Mouse (Mus musculus) kidney, adult 10 weeks (tissue): Measurements from ENCODE around the gene 3830406C13Rik. TPM values are rescaled to one million over a fixed set of nuclear protein-coding genes. Genes with fewer than 3 reads are reported as not detected.

Experiments
- polyA plus RNA-seq: library from polyadenylated mRNA; stranded (reverse); fragments of 350-450 nt; fragmentation: Illumina TruSeq; extraction: RNeasy Lipid Tissue Mini Kit (QIAGEN cat#74804); gene quantifications from one replicate; pipeline ENCODE4 v1.2.3, GENCODE M21; 2014; ENCODE audit warnings: low read depth, low replicate concordance

3830406C13Rik gene
- 152 TPM for polyA plus RNA-seq

DNA sequence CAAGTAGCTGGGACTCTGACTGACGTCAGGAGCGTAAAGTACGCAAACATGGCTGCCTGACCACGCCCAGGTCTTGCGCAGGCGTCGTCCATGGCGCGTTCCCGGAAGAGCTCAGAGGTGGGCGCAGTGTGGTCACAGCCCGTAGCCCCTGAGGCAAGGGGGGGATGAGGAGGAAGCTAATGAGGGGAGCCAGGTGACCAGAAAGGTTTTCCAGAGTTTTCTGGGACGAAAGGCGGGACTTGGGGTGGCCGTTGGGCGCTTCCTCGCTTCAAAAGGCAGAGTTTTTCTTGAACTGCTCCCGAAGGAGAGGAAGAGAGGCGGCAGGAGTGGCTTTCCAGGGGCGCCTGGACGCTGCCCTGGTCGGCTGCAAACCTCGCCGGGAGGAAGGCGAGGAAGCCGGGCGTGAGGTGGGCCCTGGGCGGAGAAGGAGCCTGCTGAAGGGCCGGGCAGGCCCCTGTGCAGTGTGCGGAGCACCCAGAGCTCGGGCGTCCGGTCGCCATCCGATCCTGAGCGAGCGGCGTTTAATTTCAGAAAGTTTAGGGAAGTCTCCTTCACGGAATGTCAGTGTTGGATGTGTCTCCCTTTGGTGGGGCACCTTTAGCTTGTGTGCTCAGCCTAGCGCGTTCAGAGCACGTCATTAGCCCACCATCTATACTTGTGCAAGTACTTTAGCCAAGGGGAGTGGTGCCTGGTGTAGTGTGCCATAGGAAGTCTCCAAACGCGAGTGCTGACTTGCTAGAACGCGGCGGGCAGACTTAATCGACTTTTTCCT lies at the start of gene 3830406C13Rik:
Gene 3830406C13Rik, plus strand, starts transcription at position 33 of the 772 bp plus-strand sequence.

GRCm38 (mm10) chr14:12283641-12284040 lies 332 bp upstream of the 3830406C13Rik start, which contains the start of gene Gm49355:
Gene Gm49355 (plus strand): TSS chr14:12283976.

DNA sequence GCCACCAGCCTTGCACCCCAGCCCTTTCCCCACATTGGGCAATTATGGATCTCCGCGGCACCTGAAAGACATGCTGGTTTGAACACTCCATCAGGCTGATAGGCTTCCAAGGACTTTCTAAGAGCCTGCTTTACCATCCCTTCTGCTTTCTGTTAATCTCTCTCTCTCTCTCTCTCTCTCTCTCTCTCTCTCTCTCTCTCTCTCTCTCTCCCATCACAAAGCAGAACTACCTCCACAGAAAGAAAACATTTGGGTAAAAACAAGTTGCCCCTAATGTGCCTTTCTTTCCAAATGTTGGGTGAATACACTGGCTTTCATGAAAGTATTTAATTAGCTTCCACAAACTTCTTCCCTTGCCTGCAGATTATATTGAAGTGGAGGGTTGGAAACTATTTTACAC lies 64.1 kb downstream of the 3830406C13Rik start, which contains the start of gene Fezf2:
Gene Fezf2, minus strand, starts transcription at position 101 of the 400 bp plus-strand sequence.

Other genes starting within 250 kb of the 3830406C13Rik start
- gene Gm49355, start 197 bp upstream of the 3830406C13Rik start, polyA plus RNA-seq: 1.6 TPM
- gene Fezf2, start 64.0 kb downstream of the 3830406C13Rik start, polyA plus RNA-seq: not detected